ENCODE assay signal across 28 mouse cellular contexts in genomic region chr2:163907131-163907530, GRCm38 (mm10). TPM values are rescaled to one million over a fixed set of nuclear protein-coding genes. Genes with fewer than 3 reads are reported as not detected.
"Had no signal": no experiment of that assay in that cellular context is flagged by ENCODE, and none has a peak within 500 bp of the region (broad histone marks: within the 10 kb centered on the region; RNA-seq: fewer than 3 reads in every experiment).

No protein-coding gene starts in this region.

- H3K27me3 ChIP-seq: lung, embryonic 15.5 days; midbrain, embryonic 13.5 days; neural tube, embryonic 15.5 days had no signal

- ATAC-seq: liver, postnatal 0 days; lung, postnatal 0 days; midbrain, embryonic 13.5 days; midbrain, embryonic 16.5 days had no signal

- H3K36me3 ChIP-seq: lung, embryonic 15.5 days; midbrain, embryonic 13.5 days; neural tube, embryonic 13.5 days; neural tube, embryonic 15.5 days had no signal

- H3K4me1 ChIP-seq: lung, embryonic 15.5 days; megakaryocyte, embryonic 14.5 days; neural tube, embryonic 13.5 days had no signal

- H3K4me2 ChIP-seq: lung, embryonic 15.5 days; midbrain, embryonic 11.5 days; midbrain, embryonic 13.5 days; neural tube, embryonic 13.5 days; neural tube, embryonic 15.5 days had no signal

- H3K9ac ChIP-seq: liver, postnatal 0 days; lung, embryonic 15.5 days; midbrain, embryonic 13.5 days; neural tube, embryonic 13.5 days; neural tube, embryonic 15.5 days had no signal

- H3K9me3 ChIP-seq: lung, embryonic 15.5 days; megakaryocyte, embryonic 14.5 days; midbrain, embryonic 13.5 days; neural tube, embryonic 13.5 days; neural tube, embryonic 15.5 days had no signal

- H3K4me3 ChIP-seq: lung, embryonic 15.5 days; megakaryocyte, embryonic 14.5 days; midbrain, embryonic 13.5 days; neural tube, embryonic 13.5 days; neural tube, embryonic 15.5 days had no signal

- DNase-seq: liver, postnatal 0 days; lung, adult 2 months; lung, postnatal 14 days; lung, postnatal 36 days; retina, postnatal 1 day; right cerebral cortex, adult 18-20 months; right cerebral cortex, postnatal 25 days; right cerebral cortex, postnatal 4 days; spleen, adult 18-20 months; thymus, adult 18-20 months; thymus, postnatal 14 days; thymus, postnatal 36 days had no signal

- H3K27ac ChIP-seq: lung, embryonic 15.5 days; macrophage; midbrain, embryonic 13.5 days; neural tube, embryonic 13.5 days; neural tube, embryonic 15.5 days had no signal

RNA-seq across cellular contexts. Expression of gene Rims4, which starts 11.4 kb away (rescaled TPM):
- total RNA-seq: monocyte, adult 5-6 weeks had no signal
- polyA plus RNA-seq: macrophage; thymus, postnatal 0 days had no signal

RNA-seq across cellular contexts. Expression of gene Kcnk15, which starts 53.7 kb away (rescaled TPM):
- total RNA-seq: megakaryocyte progenitor cell, adult 5-6 weeks; monocyte, adult 5-6 weeks had no signal
- polyA plus RNA-seq: liver, postnatal 0 days; lung, adult 2 months; lung, embryonic 15.5 days; lung, postnatal 0 days; macrophage; midbrain, embryonic 11.5 days; neural tube, embryonic 11.5 days; neural tube, embryonic 13.5 days; neural tube, embryonic 15.5 days; small intestine, adult 2 months; stomach, embryonic 14.5 days; stomach, embryonic 16.5 days; thymus, postnatal 0 days had no signal
